Mouse (Mus musculus) adrenal gland, adult (tissue): ENCODE results near the gene Mast3.

Source experiments
- DNase-seq, 2 experiments: peaks; one replicate each; pipeline ENCODE4 v3.0.0; 2022 to 2023; ENCODE audit warnings: low spot score in 1 of 2; ENCODE audit not compliant: inconsistent age in 2 of 2

Mast3 gene

DNA sequence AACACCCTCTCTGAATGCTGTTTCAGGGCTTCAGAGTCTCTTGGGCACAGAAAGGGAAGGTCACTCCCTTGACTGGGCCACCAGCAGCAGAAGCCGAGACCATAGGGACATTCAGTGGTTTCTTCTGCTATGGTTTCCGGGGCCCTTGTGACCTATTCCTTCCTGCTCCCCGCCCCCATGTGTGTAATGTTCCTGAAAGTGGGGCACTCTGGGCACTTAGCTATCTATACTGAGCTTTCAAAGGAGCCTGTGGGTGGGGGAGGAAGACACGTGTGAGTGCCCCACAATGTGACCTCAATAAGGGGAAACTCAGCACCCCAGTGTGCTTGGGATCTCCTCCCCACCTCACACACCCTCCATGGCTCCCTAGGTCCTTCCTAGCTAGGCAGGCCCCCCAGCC lies 1.7 kb upstream of the Mast3 start:
- DNase-seq, result no peak

DNA sequence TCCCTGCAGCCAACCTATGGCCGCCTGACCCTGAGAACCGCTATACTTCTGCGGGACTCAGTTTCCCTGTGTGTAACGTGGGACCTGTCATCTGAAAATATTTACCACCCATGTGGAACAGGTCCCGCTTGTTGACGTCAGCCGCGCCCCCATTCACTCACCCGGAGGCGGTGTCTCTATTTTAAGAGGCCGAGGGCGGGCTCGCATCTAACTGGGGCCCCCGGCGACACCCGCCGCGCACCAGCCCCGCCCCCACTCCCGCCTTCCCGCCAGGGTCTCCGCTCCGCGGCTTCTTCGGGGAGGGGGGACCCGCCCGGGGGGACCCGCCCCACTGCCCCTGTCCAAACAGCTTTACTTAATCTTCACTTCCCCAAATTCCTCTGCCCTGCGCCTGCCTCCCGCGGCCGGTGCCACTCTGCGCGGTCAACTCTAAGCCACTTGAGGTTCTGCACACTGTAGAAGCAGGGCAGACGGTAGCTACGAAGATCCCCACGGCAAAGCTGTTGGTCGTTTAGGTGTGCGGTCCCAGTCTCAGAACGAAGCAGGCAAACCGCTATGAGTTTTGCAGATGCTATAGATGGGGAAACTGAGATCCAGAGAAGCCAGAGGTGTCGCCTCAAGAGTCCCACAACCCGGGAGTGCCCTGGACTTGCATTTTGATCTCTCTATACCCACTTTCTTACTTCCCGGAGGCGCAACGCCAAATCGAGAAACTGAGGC lies 933 bp downstream of the Mast3 start:
- peak in 1 of 2 experiments; percentile 63 for DNase-seq

DNA sequence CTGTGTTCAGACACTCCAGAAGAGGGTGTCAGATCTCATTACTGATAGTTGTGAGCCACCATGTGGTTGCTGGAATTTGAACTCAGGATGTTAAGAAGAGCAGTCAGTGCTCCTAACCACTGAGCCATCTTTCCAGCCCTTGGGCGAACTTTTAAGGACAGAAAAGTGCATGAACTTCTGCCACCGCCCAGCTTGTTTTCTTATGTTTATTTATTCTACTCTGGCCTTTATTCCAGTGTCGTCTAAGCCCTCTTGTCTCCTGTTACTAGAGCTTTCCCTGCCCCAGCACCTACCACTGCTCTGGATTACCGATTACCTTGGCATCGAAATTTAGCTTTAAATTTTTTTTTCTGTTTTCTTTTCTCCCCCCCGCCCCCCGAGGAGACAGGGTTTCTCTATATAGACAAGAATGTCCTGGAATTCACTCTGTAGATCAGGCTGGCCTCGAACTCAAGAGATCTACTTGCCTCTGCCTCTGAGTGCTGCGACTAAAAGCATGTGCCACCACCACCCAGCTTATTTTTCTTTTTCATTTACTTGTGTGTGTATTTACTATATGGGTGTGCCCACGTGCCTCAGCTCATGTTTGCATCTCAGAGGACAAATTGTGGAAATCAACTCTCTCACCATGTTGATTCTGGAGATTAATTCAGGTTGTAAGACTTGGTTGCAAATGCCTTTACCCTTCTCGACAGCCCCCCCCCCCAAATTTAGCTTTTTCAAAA lies 1.9 kb downstream of the Mast3 start:
- no peak for DNase-seq

DNA sequence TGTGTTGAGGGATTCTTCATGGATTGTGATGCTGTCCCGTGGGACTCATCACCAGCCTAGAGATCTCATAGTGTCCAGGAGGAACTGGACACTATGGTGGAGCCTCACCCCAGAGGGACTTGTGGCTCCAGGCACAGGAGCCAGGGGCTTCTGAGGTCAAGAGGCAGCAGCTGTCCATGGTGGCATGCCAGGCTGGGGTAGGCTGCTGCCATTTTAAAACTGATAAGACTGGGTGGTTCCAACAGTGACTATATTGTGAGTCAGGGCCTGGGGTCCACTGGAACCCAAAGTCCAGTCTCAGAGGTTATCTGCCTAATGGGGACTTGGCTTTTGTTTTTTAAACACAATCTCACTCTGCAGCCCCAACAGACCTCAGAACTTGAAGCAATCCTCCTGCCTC lies 3.0 kb downstream of the Mast3 start:
- DNase-seq, result no peak

DNA sequence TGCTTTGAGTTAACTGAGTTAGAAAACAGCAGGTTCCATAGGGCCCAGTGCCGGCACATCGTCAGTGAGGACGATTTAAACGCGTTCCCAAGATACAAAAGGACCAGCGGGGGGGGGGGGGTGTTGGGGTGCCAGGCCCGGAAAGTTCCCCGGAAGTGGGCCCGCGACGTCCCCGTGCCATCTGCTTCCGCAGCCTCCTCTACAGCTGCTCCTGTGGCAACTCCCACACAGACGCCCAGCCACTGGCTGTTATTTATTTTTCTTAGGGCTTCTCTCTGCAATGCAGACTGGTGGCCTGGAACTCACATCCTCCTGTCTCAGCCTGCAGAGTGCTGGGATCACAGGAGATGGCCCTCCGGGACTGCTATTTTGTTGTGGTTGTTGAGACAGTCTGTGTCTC lies 3.7 kb downstream of the Mast3 start:
- no peak for DNase-seq

DNA sequence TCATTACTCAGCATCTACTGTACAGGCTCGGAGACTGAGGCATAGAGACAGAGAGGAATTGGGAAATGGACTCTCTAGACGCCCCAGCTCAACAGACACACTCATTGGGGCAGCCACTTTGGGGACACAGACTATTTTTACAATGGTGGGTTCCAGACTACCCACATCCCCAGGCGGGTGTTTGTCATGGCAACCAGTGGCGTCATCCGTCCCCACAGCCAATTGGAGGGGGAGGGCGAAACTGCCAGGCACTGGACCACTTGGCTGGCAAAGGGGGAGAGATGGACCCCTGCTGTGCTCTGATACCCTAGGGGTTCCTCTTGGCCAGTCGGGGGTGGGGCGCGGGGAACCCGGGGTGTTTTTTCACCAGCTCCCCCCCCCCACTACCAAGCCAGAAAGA lies 4.2 kb downstream of the Mast3 start:
- DNase-seq, result no peak

DNA sequence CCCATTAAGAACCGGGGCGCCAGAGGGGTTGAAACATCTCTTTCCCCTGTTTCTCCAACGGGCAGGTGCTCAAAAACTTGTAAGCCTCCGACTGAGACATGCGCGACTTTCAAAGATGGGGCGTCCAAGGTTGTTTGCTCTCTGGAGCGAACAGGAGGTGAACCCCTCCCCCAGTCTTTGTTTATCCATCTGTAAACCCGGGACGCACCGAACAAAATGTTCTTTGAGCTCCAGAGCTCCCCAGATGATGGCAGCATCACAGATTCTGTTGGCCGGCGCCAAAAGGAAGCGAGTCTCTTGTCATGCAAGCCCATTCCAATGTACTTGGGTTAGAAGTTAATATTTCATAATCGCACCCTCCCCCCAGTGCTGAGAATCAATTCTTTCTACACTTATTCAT lies 6.6 kb downstream of the Mast3 start:
- peak in 1 of 2 experiments; percentile 63 for DNase-seq

DNA sequence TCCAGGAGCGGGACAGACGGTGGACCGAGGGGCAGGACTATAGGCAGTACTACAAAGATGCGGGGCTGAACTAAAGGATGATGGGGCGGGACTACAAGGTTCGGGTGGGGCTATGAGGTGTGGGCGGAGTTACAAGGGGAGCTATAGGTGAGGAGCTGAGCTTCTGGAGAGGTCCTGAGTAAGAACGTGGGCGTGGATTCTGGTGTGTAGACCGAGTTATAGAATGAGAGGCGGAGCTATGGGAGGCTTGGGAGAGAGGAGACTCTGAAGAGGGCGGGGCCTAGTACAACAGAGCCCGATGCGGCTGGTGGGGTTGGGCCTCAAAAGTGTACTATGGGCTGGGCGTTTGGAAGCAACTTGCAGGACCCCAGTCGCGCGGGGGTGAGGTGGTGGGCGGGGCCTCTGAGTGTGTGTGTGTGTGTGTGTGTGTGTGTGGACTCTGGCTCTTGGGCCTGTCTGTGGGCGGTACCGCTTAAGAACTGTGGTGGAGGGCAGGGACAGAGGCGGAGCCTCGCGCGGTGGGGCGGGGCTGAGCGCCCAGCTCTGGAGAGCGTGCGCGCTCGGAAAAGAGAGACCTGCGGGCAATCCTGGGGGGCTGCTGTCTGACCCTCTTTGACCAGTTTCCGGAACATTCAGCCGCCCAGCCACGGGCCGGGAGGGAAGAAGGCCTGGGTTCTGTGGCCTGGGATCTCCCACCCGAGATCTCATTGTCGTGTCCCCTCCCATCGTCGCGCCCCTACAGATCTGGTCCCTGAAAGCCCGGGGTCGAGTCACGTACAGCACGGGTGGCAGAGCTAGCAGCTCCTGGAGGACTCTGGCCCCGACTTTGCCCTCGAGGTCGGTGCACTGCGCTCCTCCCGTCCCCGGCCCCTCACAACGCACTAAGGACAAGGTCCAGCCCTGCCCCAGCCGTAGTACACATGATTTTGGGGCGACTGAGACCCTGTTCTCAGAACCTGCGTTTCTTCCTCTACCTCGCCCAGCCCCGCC lies 7.5 kb downstream of the Mast3 start:
- DNase-seq, result peak; percentile 93 to 98

DNA sequence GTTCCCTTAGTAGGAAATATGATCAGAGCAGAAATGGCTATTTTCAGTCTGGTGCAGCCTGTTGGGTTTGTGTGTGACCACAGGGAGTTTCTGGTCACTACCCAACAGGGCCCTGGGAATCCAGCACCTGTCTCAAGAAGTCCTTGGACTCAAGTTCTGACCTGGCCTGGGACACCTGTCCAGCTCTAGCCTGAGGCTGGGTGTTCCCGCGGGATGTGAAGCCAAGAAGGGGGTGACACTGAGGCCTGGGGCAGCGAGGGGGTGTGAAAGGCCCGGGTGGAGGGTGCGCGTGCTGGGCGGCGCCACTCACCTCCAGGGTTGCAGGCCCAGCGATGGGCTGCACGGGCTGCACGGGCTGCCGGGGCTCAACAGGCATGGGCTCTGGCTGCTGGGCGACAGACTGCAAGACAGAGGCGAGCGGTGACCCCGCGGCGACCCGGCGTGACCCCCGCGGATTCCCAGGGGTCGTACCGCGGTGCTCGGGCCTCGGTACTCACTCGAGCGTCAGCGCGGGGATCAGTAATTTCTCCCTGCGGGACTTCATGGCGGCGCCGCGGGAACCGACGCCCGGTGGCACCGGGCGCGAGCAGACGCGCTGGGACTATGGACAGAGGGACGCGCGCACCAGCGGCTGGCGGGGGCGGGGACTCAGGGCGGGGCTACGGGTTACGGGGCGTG lies 8.3 kb downstream of the Mast3 start:
- no peak for DNase-seq

DNA sequence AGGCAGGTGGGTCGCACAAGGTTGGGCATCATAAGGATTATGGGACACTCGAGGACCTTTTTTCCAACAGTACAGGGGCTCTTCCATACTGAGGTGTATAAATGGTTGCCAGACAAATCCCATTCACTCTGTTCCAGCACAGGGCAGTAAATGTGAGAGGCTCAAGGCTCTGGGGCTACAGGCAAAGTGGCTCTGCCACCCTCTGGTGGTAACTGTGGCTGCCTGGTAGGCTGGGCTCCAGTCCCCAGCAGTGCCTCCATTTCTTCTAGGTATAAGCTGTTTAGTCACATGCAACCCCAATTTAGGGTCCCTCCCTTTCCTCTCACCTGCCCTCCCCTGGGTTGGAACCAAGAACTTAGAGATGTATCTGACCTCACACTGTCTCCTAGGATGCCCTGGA lies 9.5 kb downstream of the Mast3 start:
- no peak for DNase-seq

DNA sequence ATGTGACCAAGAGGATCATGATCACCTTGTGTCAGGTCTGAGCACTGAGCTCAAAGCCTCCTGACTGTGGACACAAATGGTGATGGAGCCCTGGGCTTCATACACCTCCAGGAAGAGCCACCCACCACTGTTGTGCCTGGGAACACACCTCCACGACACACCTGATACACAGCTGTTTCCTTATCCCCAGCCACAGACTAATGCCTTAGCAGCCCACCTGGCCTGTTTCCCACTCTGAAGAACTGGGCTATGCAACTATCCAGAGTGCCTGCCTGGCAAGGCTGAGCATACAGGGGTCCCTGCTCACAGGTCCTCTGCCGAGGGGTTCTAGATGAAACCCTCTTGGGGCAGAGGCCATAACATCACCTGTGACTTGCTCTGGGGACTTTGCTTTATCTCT lies 10.6 kb downstream of the Mast3 start:
- DNase-seq, result no peak

DNA sequence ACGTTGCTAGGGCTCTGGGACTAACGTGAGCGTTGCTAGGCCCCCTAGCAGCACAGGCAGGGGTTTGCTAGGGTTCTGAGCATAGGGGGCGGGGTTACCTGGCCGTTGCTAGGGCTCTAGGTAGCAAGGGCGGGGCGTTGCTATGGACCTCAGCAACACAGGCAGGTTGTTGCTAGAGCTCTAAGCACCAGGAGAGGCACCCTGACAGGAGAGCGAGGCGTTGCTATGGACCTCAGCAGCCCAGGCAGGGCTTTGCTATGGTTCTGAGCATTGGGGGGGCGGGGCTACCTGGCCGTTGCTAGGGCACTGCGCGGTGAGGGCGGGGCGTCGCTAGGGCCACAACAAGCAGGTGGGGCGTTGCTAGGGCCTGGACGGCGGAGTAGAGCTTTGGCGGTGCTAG lies 12.2 kb downstream of the Mast3 start:
- DNase-seq, result no peak

DNA sequence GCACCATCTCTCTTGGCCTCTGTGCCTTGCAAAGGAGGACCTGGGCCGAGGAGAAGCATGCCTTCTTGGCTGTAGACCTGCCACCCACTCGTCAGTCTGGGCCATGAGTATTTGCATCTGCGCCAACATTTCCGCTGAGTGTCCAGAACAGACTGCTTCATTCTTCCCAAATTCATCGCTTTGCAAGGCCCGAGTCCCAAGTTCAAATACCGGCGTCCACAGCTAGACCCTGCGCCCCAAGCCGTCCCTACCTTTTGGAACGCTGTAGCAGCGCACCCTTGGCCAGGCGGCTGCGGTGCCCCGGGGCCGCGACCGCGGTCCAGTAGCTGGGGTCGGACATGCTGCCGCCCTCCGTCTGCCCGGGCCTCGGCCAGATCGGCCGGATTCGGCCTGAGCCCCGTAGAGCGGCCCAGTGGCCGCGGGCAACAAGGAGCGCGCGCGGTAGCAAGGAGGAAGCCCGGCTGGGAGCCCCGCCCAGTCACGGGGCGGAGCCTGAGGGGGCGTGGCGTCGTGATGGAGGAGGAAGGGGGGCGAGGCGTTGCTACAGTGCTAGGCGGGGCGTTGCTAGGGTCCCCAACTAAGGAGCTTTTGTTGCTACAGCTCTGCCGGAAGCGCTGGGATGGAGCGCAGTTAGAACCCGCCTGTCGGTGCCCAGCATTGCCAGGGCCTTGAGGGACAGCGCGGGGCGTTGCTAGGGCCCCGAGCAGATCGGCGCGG lies 12.7 kb downstream of the Mast3 start:
- DNase-seq, result peak; percentile 98 to 99

DNA sequence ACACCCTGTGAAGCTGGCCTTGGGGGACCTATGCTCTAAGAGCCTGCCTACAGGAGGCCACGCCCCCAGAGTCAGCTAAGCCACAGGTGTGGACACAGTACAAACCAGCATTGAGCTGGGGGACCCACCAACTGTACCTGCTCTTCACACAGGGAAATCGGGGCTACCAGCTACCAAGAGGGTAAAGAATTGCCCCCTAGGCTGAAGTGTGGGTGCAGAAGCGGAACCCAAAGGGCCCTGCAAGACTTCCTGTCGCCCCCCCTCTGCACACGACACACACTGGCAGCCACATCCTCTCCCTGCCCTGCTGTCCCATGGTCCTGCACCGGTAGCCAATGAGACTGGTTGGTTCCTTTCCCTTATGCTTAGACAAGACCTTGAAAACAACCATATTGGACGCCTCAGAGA lies 13.6 kb downstream of the Mast3 start:
- DNase-seq, result peak in 1 of 2 experiments; percentile 64

DNA sequence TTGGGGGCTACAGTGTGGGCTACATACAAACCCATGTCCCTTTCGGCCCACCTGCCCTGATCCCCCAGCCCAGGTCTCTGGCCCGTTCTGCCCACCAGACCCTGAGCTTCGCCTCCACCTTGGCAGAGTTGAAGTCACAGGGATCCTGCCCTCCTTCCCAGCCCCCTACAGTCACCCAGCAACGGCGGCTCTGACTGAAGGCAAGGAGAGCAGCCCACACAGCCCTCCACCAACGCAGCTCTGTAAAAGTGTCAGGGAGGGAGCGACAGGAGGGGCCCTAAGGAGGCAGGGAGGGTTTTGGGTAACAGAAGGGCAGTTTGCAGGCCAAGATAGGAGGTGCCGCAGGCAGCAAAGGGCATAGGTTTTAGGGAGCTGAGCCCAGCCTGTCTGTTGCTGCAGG lies 14.0 kb downstream of the Mast3 start:
- no peak for DNase-seq

DNA sequence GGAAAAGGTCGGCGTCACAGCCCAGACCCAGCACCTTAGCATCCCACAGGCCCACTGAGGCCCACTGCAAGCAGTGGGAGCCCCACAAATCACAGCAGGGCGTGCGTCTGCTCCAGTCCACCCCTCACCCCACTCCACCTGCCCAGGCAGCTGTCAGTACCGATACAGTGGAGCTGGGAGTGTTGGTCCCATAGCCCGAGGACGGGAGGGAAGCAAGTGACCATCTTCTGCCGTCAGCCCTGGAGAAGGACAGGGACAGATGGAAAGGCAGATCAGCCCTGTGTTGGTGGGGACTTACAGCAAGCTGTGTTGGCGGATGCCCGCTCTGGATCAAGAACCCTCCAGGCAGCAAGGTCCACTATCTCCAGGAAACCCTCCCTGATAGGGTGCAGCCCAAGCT lies 15.8 kb downstream of the Mast3 start:
- no peak for DNase-seq

DNA sequence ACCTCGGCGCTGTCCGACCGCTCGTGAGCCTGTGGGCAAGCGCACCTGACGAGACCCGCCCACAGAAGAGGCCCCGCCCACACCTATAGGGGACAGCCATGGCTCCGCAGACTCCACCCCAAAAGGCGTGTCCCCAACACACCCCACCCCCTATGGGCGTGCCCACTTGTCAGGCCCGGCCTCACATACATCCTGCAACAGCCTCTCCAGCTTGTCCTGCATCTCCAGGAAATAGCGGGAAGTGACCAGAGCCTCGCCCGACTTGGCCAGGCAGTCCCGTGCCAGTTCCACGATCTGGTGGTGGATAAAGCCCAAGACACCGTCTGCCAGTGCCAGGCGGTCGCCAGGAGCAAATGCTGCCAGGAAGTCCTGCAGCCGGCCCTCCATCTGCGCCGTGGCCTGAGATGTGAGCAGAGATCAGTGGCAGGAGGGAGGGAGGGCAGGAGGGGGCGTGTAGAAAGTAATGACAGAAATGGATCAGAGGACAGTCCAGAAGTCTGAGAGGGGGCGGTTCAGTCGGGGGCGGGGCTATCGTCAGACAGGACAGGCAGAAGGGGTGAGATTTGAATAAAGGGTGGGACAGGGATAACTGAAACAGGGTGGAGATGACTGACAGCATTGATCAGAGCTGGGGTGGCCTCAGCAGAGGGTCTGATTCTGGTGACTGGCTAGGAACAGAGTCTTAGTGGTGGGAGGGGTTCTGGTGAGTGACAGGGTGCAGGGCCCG lies 16.8 kb downstream of the Mast3 start:
- no peak for DNase-seq

DNA sequence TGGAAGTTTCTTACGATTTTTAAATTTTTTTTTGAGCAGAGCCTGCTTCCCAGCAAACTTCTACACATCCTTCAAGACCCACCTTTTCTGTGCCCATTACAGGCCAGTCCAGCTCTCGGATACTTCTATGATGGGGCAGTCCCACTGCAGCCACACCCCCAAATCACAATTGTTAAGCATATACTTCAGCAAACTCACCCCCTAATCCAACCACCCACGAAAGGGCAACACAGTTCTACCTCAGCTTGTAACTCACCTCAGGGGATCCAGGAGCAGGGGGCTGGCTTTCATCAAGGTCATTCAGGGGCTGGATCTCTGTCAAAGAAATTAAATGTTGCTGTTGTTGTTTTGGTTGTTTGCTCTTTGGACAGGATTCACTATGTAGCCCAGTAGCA lies 17.8 kb downstream of the Mast3 start:
- DNase-seq, result no peak

DNA sequence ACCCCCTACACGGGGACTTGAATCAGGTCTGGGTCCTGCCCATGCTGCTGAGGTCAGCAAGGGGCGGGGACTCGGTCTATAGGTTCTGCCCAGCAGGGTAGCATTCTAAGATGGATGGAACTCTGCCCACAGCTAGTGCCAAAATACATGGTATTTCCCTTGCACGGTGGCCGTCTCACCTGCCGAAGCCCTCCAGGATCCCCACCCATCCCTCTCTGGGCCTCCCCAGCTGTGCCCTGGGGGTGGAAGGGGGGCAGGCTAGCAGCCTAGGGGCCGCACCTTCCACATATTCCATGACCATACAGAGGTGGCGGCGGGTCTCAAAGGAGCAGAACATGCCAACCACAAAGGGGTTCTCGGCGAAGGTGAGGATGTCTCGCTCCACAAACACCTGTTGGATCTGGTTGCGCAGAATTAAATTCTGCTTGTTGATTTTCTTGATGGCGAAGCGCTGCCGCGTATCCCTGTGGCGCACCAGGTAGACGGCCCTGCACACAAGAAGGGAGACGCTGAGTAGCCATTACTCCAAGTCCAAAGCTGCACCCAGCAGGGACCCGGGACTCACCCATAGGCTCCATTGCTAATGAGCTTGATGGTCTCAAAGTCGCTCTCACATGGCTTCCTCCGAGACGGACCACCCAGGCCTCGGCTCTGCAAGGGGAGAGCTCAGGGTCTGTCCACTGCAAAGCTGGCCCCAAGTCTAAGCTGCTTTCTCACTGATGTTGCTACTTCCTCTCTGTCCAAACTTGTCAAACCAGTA lies 18.4 kb downstream of the Mast3 start:
- no peak for DNase-seq
